Mouse (Mus musculus) ES-Bruce4 (cell line): ENCODE measurements around the gene 2700097O09Rik.

ENCODE experiments used
- CTCF ChIP-seq: IDR thresholded peaks from one replicate; pipeline ENCODE4 v1.8.1; 2011; ENCODE audit warnings: low read depth, low read length
- EP300 ChIP-seq: IDR thresholded peaks from 2 replicates; pipeline ENCODE4 v1.6.1; 2011; ENCODE audit warnings: low read depth, low read length; ENCODE audit not compliant: insufficient read depth
- POLR2A ChIP-seq: IDR thresholded peaks from one replicate; pipeline ENCODE4 v1.8.1; 2011; ENCODE audit warnings: low read length; ENCODE audit not compliant: insufficient read depth

GRCm38 (mm10) chr12:55003843-55004242, 76.1 kb downstream of the 2700097O09Rik start:
- TF ChIP-seq POLR2A: no peak
- no peak for TF ChIP-seq CTCF
- no peak for TF ChIP-seq EP300
